Mouse (Mus musculus) frontal cortex, postnatal 10 days (tissue): ENCODE data around the gene Dennd6a.
"Not testable (repeated sequence)": the region's sequence is repeated elsewhere in the genome, so short reads cannot be mapped to it uniquely, and the experiment has no call there.

Experiments
- DNase-seq, 2 experiments: peaks; one replicate each; pipeline ENCODE4 v3.0.0; 2022; ENCODE audit warnings: low spot score in 2 of 2, mixed read lengths in 1 of 2

Gene Dennd6a

DNA sequence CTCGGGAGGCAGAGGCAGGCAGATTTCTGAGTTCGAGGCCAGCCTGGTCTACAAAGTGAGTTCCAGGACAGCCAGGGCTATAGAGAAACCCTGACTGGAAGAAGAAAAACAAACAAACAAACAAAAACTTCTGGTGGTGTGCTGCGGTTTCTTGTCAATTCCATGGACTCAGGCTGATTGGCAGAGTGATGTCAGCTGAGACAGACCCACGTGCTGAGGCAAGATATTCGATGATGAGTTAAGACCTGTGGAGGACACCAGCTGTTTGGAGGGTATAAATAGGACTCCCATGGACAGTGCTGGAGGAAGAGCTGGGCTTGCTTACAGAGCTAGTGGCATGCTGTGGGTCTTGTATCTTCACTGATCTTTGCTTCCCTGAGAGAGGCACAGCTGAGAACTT is at the start of gene Dennd6a:
Gene Dennd6a, plus strand, starts transcription at position 301 of the 400 bp plus-strand sequence.
- DNase-seq = not testable (repeated sequence)

DNA sequence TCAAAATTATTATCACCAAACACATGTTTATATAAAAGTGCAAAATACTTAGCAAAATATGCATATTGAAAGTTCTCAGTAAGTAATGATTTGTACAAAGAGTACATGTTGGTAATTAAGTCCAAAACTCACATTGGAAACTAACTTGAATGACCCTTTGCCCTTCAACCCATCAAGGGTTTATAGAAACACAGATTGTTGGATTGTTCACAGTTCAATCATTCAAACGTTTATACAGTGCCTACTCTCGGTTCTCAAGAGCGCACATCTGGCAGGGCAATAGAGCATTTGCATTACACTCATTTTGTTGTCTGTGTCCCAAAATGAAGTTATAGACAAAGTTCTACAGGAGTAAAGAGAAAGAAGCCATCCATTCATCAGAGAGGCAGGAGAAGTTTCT is 47.7 kb upstream of the Dennd6a start:
- no peak for DNase-seq

DNA sequence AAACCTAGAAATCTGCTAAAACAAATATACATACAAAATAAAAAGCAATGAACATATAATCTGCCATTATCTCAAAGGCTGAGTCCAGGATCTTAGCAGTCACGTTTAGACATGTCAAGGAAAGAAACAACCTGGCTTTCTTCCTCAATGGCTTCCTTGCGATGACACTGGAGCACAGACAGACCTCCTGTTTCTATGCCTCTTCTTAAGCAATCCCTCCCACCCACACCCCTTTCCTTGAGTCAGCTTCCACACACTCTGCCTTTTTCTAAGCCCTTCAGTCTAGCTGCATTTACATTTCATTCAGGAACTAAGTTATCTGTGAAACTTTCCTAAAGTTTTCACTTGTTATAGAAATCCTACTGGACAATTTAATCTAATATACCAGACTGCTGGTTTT is 45.4 kb upstream of the Dennd6a start:
- no peak for DNase-seq

DNA sequence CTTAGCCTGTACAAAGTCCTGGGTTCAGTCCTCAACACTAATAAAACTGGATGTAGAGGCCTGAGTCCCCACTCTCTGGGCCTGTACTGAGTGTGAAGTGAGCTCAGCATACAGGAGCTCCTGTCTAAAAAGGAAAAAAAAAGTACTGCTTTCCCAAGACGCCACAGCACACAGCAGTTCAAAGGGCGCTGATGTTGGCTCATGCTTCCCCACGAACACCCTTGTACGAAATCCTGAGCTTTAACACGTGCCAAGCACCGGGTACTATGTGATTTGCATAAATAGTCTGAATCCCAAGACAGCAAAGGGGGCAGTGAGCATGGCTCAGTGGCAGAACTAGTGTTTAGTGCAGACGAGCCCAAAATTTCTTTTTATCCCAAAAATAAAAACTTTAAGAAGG is 43.3 kb upstream of the Dennd6a start:
- DNase-seq = no peak

GRCm38 (mm10) chr14:26531410-26532313 is 42.0 kb upstream of the Dennd6a start:
- DNase-seq = no peak

- no peak for DNase-seq
Observed at GRCm38 (mm10) chr14:26532752-26533151, 40.9 kb upstream of the Dennd6a start.

GRCm38 (mm10) chr14:26533267-26533666 is 40.4 kb upstream of the Dennd6a start:
- DNase-seq = peak in 1 of 2 experiments; percentile 16

DNA sequence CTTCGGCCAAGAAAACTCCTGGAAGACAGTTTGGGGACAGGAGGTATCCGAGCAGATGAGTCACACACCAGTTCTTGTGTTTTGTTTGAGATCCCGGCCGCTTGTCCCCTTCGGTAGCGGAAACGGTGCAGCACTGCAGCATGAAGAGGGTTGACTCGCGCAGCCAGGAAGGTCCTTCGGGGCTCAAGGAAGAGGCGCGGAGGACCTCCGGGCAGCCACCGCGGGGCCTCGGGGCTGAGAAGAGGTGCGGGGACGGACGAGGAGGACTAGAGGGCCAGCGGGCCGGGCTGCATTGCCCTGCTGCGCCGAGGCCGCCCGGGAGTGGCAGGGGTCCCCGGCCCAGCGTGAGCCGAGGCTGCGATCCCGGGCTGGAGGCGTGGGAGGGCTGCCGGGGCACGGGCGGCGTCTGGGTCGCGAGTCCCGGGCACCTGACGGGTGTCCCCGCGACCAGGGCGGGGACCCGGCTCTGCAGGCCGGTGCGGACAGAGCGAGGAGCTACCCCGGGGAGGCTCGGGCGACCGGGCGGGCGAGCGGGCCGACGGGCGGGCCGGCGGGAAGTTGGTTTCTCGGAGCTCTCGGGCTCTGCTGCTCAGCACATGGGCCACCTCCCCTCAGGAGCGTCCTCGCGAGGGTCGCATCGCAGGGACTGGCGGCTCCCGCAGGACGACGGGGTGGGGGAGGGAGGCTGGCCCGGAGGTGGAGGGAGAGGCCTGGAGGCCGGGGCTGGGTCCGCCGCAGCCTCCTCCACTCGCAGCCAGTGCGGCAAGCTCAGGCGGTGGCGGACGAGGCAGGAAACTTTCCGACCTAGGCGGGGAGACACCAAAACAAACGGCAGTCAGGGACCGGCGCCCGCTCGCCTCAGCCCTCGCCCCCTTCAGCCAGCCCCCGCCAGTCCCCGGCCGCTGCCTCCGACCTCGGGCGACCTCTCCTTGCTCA is 39.6 kb upstream of the Dennd6a start:
- DNase-seq = peak; percentile 47 to 63

DNA sequence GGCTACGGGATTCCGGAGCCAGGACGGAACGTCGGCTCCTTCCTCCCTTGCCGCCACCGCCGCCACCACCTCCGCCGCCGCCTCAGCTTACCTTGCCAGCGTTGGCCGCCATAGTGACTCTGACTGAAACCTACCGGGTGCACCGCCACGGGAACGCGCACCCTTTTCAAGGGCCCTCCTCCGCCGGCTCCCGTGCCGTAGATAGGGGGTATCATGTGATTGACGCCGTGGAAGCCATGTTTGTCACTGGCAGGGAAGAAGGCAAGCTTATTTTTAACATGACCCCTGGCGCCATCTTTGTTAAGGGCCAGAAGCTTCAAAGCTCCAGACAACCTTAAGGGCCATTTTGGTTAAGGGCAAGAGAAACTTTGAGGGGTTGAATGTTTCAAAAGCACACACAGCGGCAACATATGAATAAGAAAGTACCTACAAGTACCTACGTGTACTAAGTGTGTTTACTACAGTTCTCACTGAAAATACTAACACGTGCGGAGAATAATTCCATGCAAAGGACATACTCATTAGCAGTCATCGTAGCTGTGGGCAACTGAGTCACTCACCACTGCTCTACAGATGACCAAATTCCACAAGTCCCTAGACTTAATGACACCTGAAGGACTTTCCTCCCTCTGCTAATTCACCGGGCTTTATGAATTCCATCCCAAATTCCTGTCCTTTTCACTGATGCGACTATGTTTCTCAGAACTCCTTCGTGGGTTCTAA is 38.7 kb upstream of the Dennd6a start, which contains the start of gene Slmap:
Gene Slmap, minus strand, starts transcription at position 175 of the 723 bp plus-strand sequence.
- peak; percentile 97 to 99 for DNase-seq

GRCm38 (mm10) chr14:26539241-26539640 is 34.4 kb upstream of the Dennd6a start:
- DNase-seq = no peak

DNA sequence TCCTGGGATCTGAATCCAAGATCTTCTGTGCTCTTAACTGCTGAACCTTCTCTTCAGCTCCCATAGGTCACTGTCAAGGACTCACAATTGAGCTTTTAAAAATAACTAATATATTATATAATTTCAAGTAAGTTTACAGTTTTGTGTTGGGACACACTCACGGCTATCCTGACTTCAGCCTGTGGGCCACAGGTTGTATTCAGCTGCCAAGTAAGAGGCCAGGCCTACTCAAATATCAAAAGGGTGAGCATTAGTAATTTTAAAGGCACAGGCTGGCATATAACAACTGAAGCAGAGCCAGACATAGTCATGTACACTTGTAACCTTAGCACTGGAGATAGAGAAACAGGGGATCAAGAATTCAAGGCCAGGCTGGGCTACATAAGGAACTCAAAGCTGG is 33.1 kb upstream of the Dennd6a start:
- no peak for DNase-seq

DNA sequence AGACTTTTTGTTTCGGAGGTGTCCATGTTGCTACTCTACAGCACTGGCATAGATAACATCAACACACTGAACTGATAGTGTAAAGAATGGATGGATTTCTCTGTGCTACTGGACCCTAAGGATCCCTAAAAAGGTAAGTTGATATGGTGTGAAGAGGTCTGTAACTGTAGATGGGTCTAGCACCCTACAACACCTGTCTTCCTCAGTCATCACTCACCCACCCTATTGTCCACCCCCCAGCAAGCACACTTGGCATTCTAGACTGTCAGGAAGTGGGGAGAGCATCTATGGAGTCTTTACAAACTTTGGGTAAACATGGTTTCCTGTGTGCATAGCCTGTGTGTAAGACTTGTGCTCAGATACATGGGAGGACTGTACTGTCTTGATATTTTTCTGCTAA is 31.5 kb upstream of the Dennd6a start:
- DNase-seq = no peak

- no peak for DNase-seq
Observed at GRCm38 (mm10) chr14:26547516-26548488, 25.9 kb upstream of the Dennd6a start.

DNA sequence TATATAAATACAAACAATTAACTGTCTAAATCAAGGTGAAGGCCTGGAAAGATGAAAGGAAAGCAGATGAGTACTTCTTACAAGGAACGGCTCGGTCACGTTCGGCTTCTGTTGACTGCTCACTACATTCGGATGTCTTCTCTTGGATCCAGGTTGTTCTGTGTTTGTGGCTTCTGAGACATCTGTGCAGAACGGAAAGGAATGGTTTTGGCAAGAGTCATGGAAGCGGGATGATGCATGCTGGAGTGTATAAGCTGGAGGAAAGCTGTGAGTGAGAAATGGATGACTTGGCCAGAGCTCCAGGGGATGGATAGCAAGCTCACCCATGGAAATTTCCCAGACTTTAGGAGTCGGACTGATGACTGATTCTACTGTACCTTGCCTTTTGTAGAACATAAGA is 22.9 kb upstream of the Dennd6a start:
- no peak for DNase-seq

- no peak for DNase-seq
Observed at GRCm38 (mm10) chr14:26552441-26552840, 21.2 kb upstream of the Dennd6a start.

DNA sequence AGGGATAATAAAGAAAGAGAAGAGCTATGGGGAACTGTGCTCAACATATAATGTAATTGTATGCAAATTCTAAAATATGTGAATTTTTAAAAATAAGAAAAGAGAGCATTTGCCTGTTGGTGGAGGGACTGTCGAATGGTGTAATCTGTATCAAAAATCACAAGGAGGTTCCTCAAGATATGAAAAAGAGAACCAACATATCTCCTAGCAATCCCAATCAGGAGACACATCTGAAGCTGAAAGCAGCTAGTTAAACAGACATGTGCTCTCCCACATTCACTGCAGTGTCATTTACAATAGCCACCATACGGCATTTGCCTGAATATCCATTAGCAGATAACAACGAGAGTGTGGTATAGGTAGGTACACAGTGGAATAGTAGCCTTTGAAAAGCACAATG is 20.8 kb upstream of the Dennd6a start:
- DNase-seq = no peak

- DNase-seq = no peak
Observed at GRCm38 (mm10) chr14:26557581-26557980, 16.1 kb upstream of the Dennd6a start.

DNA sequence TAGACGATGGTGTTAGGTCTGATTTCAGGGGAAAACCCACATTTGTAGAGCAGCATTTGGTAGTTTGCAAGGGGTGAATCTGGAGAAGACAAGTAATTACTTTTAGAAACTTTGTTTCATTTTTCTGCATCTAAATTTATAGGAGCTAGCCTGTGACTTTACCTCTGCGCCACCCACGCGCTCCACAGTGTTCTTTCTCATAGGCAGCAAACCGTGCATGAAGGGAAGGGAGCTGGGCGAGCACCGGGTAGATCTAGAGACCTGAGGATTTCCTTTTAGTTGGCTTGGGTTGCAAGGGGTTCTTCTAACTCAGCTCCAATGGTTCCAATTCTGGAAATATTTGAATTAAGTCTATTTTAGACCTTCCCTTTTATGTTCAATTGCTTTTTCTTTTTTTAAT is 15.1 kb upstream of the Dennd6a start:
- DNase-seq = no peak

- DNase-seq = no peak
Observed at GRCm38 (mm10) chr14:26562247-26562646, 11.4 kb upstream of the Dennd6a start.

DNA sequence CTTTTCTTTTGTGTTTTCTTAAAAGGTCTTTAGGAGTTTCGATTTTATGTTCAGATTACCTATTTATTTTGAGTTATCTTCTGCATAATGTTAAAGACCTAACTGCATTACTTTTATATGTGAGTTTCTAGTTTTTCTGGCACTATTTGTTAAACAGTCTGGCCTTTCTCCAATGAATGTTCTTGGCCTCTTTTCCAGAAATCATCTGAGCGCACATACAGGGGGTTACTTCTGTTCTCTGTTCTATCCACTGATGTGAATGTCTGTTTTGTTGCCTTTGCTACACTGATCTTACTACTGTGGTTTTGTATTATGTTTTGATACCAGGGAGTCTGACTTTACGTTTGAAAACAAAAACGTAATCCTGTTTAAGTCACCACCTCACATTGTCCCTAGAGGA is 3.8 kb upstream of the Dennd6a start:
- no peak for DNase-seq
